Mouse (Mus musculus) spleen, adult 2 months (tissue): ENCODE measurements around the gene Ndufa5.

ENCODE experiments used
- CTCF ChIP-seq: fragments of 200-500 bp; IDR thresholded peaks from 2 replicates; pipeline ENCODE4 v1.5.1; 2011; ENCODE audit warnings: mild to moderate bottlenecking, inconsistent platforms; ENCODE audit not compliant: insufficient read depth, insufficient read length, insufficient replicate concordance; ENCODE audit errors: extremely low read depth
- POLR2A ChIP-seq: fragments of 200-500 bp; IDR thresholded peaks from 2 replicates; pipeline ENCODE4 v1.6.1; 2011; ENCODE audit warnings: low read depth, low read length, inconsistent platforms

GRCm38 (mm10) chr6:24568963-24569362, 41.1 kb upstream of the Ndufa5 start:
- no peak for TF ChIP-seq CTCF
- no peak for TF ChIP-seq POLR2A
